Mouse (Mus musculus): ENCODE results near the gene Gpatch1.
A peak's percentile ranks its signal among the peaks of the same experiment; 100 is the strongest.

Gene Gpatch1

DNA sequence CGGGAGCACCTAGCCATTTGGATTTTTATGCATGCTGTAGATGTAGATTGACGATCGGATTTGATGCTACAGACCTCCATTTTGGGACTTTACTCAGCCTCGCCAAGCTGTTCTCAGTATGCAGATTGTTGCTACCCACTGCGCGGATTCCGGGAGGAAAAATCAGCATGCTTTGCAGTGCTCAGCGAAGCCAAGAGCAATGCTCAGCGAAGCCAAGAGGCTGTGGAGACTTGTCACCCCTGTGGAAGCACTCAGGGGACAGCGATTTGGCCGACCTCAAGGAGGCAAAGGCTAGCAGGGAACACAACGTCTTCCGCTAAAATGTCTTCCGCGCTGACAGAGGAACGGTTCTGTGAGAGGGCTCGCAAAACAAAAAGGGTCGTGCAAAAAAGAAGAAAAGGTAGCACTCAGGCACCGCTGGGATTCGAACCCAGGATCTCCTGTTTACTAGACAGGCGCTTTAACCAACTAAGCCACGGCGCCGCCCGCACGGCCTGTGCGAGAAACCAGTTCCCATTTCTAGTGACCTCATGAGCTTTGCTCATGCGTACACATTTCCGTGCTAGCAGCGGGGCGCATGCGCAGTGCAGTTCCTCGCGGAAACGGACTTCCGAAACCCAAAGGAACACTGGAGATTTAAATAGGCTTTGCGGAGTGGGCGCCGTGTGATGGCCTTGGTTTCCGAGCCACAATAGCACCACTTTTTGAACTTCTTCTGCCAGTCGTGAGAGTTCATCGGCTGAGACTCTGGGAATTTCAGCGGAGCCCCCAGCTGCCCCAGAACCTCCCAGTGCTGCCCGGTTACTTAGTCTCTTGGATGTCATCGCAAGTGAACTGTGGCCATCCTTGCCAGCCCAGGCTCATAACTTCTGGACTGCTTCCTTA, 83.6 kb downstream of the Gpatch1 start:
- peak; percentile 97 for DNase-seq

DNA sequence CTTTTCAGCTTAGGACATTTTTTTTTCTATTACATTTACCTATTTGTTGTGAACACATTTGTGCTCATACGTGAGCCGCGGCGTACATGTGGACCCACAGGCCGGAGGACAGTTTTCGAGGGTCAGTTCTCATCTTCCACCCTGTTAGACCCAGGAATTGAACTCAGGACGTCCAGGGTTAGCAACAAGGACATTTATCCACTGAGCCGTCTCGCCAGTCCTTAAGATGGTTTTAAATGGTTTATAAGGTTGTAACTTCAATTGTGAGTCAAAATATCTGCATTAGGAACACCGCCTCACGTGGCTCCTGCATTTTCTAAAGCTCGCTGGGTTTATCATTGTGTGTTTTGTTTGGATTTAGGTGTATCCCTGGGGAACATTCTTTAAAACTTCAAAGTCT, 84.4 kb downstream of the Gpatch1 start:
- DNase-seq: no peak

DNA sequence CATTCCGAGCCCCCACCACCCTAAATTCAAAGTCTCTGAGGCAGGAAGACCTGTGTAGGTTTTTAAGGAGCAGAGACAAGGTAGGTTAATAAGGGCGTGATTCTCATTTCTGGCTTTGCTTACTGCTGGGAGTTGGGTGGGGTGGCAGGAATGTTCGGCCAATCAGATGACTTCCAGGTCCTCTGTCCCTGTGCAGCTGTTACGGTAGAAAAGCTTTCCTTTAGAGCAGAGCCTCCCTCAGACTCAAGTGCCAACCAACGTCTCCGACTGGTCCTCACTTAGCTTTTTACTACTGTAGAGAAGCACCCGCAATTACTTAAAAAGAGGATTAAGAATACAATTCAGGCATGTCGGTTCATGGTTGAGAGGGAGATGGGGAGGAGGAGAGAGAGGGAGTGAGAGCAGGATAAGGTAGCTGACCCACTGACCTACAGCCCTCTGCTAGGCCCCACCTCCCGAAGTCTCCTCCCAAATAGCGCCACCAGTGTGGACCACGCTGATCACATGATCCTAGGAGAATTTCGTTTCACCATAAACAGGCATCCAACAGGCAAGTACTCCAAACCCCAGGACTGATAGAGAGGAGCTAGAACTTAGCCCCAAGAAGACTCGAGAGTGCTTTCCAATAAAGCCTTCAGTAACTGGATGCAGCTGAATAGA, 85.3 kb downstream of the Gpatch1 start:
- no peak for DNase-seq

DNA sequence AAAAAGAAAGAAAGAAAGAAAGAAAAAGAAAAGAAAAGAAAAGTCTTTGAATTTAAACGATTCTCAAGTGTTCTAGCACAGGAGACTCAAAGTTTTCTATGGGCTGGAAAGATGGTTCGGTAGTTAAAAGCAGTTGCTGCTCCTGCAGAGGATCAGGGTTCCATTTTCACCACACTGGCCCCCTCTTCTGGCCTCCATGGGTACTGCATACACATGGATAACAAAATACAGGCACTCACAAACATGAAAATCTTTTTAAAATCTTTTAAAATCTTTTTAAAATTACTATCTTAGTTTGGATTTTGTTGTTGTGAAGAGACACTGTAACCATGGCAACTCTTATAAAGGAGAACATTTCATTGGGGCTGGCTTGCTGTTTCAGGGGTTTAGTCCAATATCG, 87.9 kb downstream of the Gpatch1 start:
- no peak for DNase-seq
